In the genomic region with DNA sequence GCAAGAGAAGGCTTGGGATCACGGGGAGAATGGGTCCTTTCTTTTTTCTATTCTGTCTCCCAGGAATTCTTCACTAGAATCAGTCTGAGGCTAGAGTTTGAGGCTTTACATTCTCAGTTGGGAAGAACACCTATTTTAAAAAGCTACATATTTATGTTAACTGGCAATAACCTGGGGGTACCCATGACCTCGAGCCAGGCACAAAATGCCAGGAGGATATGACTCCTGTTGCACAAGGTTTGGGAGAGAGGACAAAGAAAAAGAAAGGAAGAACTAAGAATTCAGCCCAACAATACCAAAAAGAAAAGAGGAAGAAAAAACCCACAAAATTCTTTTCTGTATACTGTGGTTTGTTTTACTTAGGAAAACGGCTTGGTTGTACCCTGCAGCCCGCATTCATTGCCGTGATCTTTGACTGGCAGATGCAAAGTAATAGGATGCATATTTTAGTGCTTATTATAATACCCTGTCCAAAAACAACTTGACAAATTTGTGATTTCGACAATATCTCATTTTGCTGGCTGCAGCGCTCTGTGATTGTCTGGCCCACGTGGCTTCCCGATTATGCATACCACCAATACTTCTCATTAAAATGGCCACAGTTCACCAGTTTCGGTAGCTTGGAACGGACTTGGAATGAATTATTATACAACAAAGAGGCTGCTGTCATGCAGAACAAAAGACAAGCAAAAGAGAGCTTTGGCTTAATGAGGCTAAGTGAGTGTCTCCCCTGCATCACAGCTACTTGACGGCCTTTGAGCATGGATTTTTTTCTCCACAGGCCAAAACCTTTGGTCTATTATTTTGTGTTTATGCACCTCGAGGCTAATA, we compare ENCODE assay signal across 12 mouse cellular contexts.
A peak's percentile ranks its signal among the peaks of the same experiment; 100 is the strongest.
DNase-seq lines count a peak whose midpoint lies in the region; ATAC-seq and TF ChIP-seq lines count a peak whose summit lies in the region.
"Had no signal": no experiment of that assay in that cellular context is flagged by ENCODE, and none has a peak within 500 bp of the region (broad histone marks: within the 10 kb centered on the region; RNA-seq: fewer than 3 reads in every experiment).

No protein-coding gene starts in this region.

- no peaks in the 10 kb centered on the region for H3K36me3 ChIP-seq in hindbrain, embryonic 11.5 days (ENCODE audit: control insufficient read depth, insufficient read depth, low read length)
- H3K36me3 ChIP-seq in midbrain, embryonic 12.5 days: no peaks in the 10 kb centered on the region
- H3K36me3 ChIP-seq: limb, embryonic 13.5 days had no signal

- WGBS in hindbrain, embryonic 11.5 days: 52% methylated on average over 13 of the region's 13 CpGs
- WGBS in midbrain, embryonic 12.5 days: 35% methylated on average over 13 of the region's 13 CpGs
- WGBS in lung, adult 2 months: 74% methylated on average over 13 of the region's 13 CpGs

- ATAC-seq in Patski: peak; percentile 83
- ATAC-seq in hindbrain, embryonic 11.5 days (ENCODE audit: low FRiP score): peak; percentile 93
- peak; percentile 95 for ATAC-seq in midbrain, embryonic 12.5 days (ENCODE audit: low FRiP score, low read depth)
- ATAC-seq in erythroblast, adult 5-6 weeks (replicated peaks; ENCODE audit: low FRiP score, poor library complexity, severe bottlenecking): no peak
- ATAC-seq: lung, postnatal 0 days had no signal

- no peak overlapping the region for H3K9ac ChIP-seq in hindbrain, embryonic 11.5 days (ENCODE audit: low read depth, low read length)
- no peak overlapping the region for H3K9ac ChIP-seq in midbrain, embryonic 12.5 days (replicated peaks)
- H3K9ac ChIP-seq: limb, embryonic 13.5 days had no signal

- in situ Hi-C loops in Patski (cut with MboI; ENCODE audit: low pct_unique_long_range_greater_than_20kb): no loop called here

- H3K4me3 ChIP-seq in hindbrain, embryonic 11.5 days (ENCODE audit: low read depth, low read length): no peak overlapping the region
- no peak overlapping the region for H3K4me3 ChIP-seq in midbrain, embryonic 12.5 days
- no peak overlapping the region for H3K4me3 ChIP-seq in lung, adult 2 months (replicated peaks; ENCODE audit: extremely low read depth, low read depth, low read length)
- H3K4me3 ChIP-seq: limb, embryonic 13.5 days had no signal

- peak; percentile 68 for DNase-seq in Patski (ENCODE audit: low read depth, low spot score)
- peak; percentile 30 for DNase-seq in embryo, embryonic 10.5 days (ENCODE audit: low spot score)
- DNase-seq in hindbrain, embryonic 11.5 days (ENCODE audit: low spot score): peak; percentile 58
- no peak for DNase-seq in lung, postnatal 10 days
- DNase-seq in lung, adult 2 months: no peak
- DNase-seq in kidney, adult 18-20 months: no peak

- no peak for TF ChIP-seq POLR2A in lung, adult 2 months (IDR thresholded peaks at IDR 0.05; ENCODE audit: borderline replicate concordance, extremely low read depth, low read depth, low read length)

- no peak overlapping the region for H3K4me2 ChIP-seq in hindbrain, embryonic 11.5 days (replicated peaks; ENCODE audit: low read depth, low read length)
- peak overlapping the region; percentile 13; the same call in 1 of the 2 replicates for H3K4me2 ChIP-seq in midbrain, embryonic 12.5 days (replicated peaks)
- H3K4me2 ChIP-seq: heart, embryonic 11.5 days; limb, embryonic 13.5 days had no signal

- H3K9me3 ChIP-seq in hindbrain, embryonic 11.5 days (ENCODE audit: control insufficient read depth, low read length): no peaks in the 10 kb centered on the region
- H3K9me3 ChIP-seq in midbrain, embryonic 12.5 days: no peaks in the 10 kb centered on the region
- H3K9me3 ChIP-seq: limb, embryonic 13.5 days had no signal

- CTCF ChIA-PET in Patski (lab: Charles Lee): interaction anchor here (1.1 to 2.7 kb wide), 3 partner anchors 8 to 19 kb away, joined by 4 to 10 read pairs (median 4); no protein-coding TSS in a partner anchor

- H3K4me1 ChIP-seq in hindbrain, embryonic 11.5 days (replicated peaks; ENCODE audit: control insufficient read depth, insufficient read depth, low read length): no peaks in the 10 kb centered on the region
- peaks cover 10% of the 10 kb centered on the region for H3K4me1 ChIP-seq in midbrain, embryonic 12.5 days
- H3K4me1 ChIP-seq in lung, adult 2 months (ENCODE audit: control insufficient read depth, insufficient read depth, low read length): no peaks in the 10 kb centered on the region
- H3K4me1 ChIP-seq: limb, embryonic 13.5 days had no signal

- 0 out of 2 replicates have a peak overlapping the region, but pooled peaks have one; percentile 33 for H3K27ac ChIP-seq in hindbrain, embryonic 11.5 days (ENCODE audit: low read depth, low read length)
- H3K27ac ChIP-seq in midbrain, embryonic 12.5 days (replicated peaks): peak overlapping the region; percentile 39
- H3K27ac ChIP-seq: kidney, postnatal 0 days; limb, embryonic 13.5 days had no signal

- H3K27me3 ChIP-seq in Patski: no peaks in the 10 kb centered on the region
- H3K27me3 ChIP-seq in hindbrain, embryonic 11.5 days (ENCODE audit: control insufficient read depth, insufficient read depth, low read length): no peaks in the 10 kb centered on the region
- H3K27me3 ChIP-seq in midbrain, embryonic 12.5 days: no peaks in the 10 kb centered on the region; the same call in 1 of the 2 replicates
- H3K27me3 ChIP-seq: limb, embryonic 13.5 days had no signal

- POLR2A ChIA-PET in Patski (lab: Charles Lee): no interaction called here

- TF ChIP-seq CTCF in Patski (IDR thresholded peaks at IDR 0.05): no peak
- no peak for TF ChIP-seq CTCF in lung, adult 2 months (IDR thresholded peaks at IDR 0.05; ENCODE audit: insufficient read depth, low read length)

Comparison
In these comparisons a context has a peak if more than half of its experiments do, and no peak if none do; other contexts are left out.
1. DNase-seq: peak in Patski (single experiment), embryo, embryonic 10.5 days (single experiment) and hindbrain, embryonic 11.5 days (single experiment); none in lung, postnatal 10 days (single experiment), lung, adult 2 months (single experiment) and kidney, adult 18-20 months (single experiment).